Mouse (Mus musculus): ENCODE data around the gene Fkbp15. TPM values are rescaled to one million over a fixed set of nuclear protein-coding genes. Genes with fewer than 3 reads are reported as not detected.
A peak's percentile ranks its signal among the peaks of the same experiment; 100 is the strongest.

The Fkbp15 gene
- total and polyA plus RNA-seq, 2 experiments from 2014 or later, result 11.8 to 34.3 TPM

- no peak overlapping the region for H3K4me3 ChIP-seq (ENCODE audit: low read depth, low read length)
- H3K4me2 ChIP-seq (ENCODE audit: low read depth, low read length), result no peak overlapping the region
- no peaks in the 10 kb centered on the region for H3K36me3 ChIP-seq (replicated peaks; ENCODE audit: control insufficient read depth, insufficient read depth, low read length)
- no peaks in the 10 kb centered on the region for H3K4me1 ChIP-seq (ENCODE audit: control insufficient read depth, insufficient read depth)
- no peak for DNase-seq (ENCODE audit: low spot score)
- peak; percentile 39 for ATAC-seq (ENCODE audit: insufficient read depth, low read depth)
- H3K27me3 ChIP-seq (ENCODE audit: control insufficient read depth, insufficient read depth, low read length), result no peaks in the 10 kb centered on the region
- no peak overlapping the region for H3K9ac ChIP-seq (replicated peaks; ENCODE audit: low read depth, low read length)
- no peaks in the 10 kb centered on the region for H3K9me3 ChIP-seq (replicated peaks; ENCODE audit: control insufficient read depth, low read length)
- H3K27ac ChIP-seq (ENCODE audit: low read depth), result no peak overlapping the region
- 64% methylated on average over 10 of the region's 10 CpGs for WGBS
- TF ChIP-seq EP300 (IDR thresholded peaks at IDR 0.05; ENCODE audit: low read depth) (no peak), CTCF (IDR thresholded peaks at IDR 0.05; ENCODE audit: low read depth) (no peak)
These were observed 95.1 kb downstream of the Fkbp15 start for GRCm38 (mm10) chr4:62265154-62265836.

- no peak overlapping the region for H3K9ac ChIP-seq (replicated peaks; ENCODE audit: low read depth, low read length)
- no peak overlapping the region for H3K4me3 ChIP-seq (ENCODE audit: low read depth, low read length)
- no peaks in the 10 kb centered on the region for H3K9me3 ChIP-seq (replicated peaks; ENCODE audit: control insufficient read depth, low read length)
- WGBS, result 37% methylated on average over 7 of the region's 7 CpGs
- no peaks in the 10 kb centered on the region for H3K36me3 ChIP-seq (replicated peaks; ENCODE audit: control insufficient read depth, insufficient read depth, low read length)
- TF ChIP-seq EP300 (IDR thresholded peaks at IDR 0.05; ENCODE audit: low read depth) (no peak), CTCF (IDR thresholded peaks at IDR 0.05; ENCODE audit: low read depth) (peak; percentile 7; the same call in 1 of the 2 replicates)
- no peak for DNase-seq (ENCODE audit: low spot score)
- H3K27me3 ChIP-seq (ENCODE audit: control insufficient read depth, insufficient read depth, low read length), result no peaks in the 10 kb centered on the region
- H3K4me1 ChIP-seq (ENCODE audit: control insufficient read depth, insufficient read depth), result no peaks in the 10 kb centered on the region
- H3K4me2 ChIP-seq (ENCODE audit: low read depth, low read length), result no peak overlapping the region
- H3K27ac ChIP-seq (ENCODE audit: low read depth), result no peak overlapping the region
- no peak for ATAC-seq (ENCODE audit: insufficient read depth, low read depth)
These were observed 97.1 kb downstream of the Fkbp15 start for GRCm38 (mm10) chr4:62263133-62263844.

GRCm38 (mm10) chr4:62262276-62262675, 98.1 kb downstream of the Fkbp15 start, which contains the start of gene Slc31a2:
Gene Slc31a2 (plus strand): TSS chr4:62262562.
- no peak for ATAC-seq (ENCODE audit: insufficient read depth, low read depth)
- WGBS, result 36% methylated on average over 2 of the region's 2 CpGs
- TF ChIP-seq CTCF (IDR thresholded peaks at IDR 0.05; ENCODE audit: low read depth) (no peak), EP300 (IDR thresholded peaks at IDR 0.05; ENCODE audit: low read depth) (no peak)
- no peak within 1 kb of the TSS for H3K9ac ChIP-seq (replicated peaks; ENCODE audit: low read depth, low read length)
- no peaks in the 10 kb centered on the region for H3K27me3 ChIP-seq (ENCODE audit: control insufficient read depth, insufficient read depth, low read length)
- H3K4me2 ChIP-seq (ENCODE audit: low read depth, low read length), result no peak within 1 kb of the TSS
- no peak within 1 kb of the TSS for H3K4me3 ChIP-seq (ENCODE audit: low read depth, low read length)
- H3K36me3 ChIP-seq (replicated peaks; ENCODE audit: control insufficient read depth, insufficient read depth, low read length), result no peaks in the 10 kb centered on the region
- no peaks in the 10 kb centered on the region for H3K9me3 ChIP-seq (replicated peaks; ENCODE audit: control insufficient read depth, low read length)
- no peak for DNase-seq (ENCODE audit: low spot score)
- no peak within 1 kb of the TSS for H3K27ac ChIP-seq (ENCODE audit: low read depth)
- H3K4me1 ChIP-seq (ENCODE audit: control insufficient read depth, insufficient read depth), result no peaks in the 10 kb centered on the region

GRCm38 (mm10) chr4:62256931-62257330, 103.4 kb downstream of the Fkbp15 start:
- H3K4me3 ChIP-seq (ENCODE audit: low read depth, low read length), result no peak overlapping the region
- no peaks in the 10 kb centered on the region for H3K9me3 ChIP-seq (replicated peaks; ENCODE audit: control insufficient read depth, low read length)
- H3K4me2 ChIP-seq (ENCODE audit: low read depth, low read length), result no peak overlapping the region
- no peak overlapping the region for H3K9ac ChIP-seq (replicated peaks; ENCODE audit: low read depth, low read length)
- ATAC-seq (ENCODE audit: insufficient read depth, low read depth) (no peak), DNase-seq (ENCODE audit: low spot score) (peak; percentile 18)
- no peak for TF ChIP-seq CTCF (IDR thresholded peaks at IDR 0.05; ENCODE audit: low read depth)
- TF ChIP-seq EP300 (IDR thresholded peaks at IDR 0.05; ENCODE audit: low read depth), result no peak
- no peaks in the 10 kb centered on the region for H3K4me1 ChIP-seq (ENCODE audit: control insufficient read depth, insufficient read depth)
- WGBS, result 22% methylated on average over 8 of the region's 8 CpGs
- H3K27me3 ChIP-seq (ENCODE audit: control insufficient read depth, insufficient read depth, low read length), result no peaks in the 10 kb centered on the region
- no peaks in the 10 kb centered on the region for H3K36me3 ChIP-seq (replicated peaks; ENCODE audit: control insufficient read depth, insufficient read depth, low read length)
- H3K27ac ChIP-seq (ENCODE audit: low read depth), result no peak overlapping the region

- 46% methylated on average over 8 of the region's 8 CpGs for WGBS
- Histone ChIP-seq H3K27ac (ENCODE audit: low read depth) (no peak overlapping the region), H3K9me3 (replicated peaks; ENCODE audit: control insufficient read depth, low read length) (no peaks in the 10 kb centered on the region), H3K4me2 (ENCODE audit: low read depth, low read length) (no peak overlapping the region), H3K9ac (replicated peaks; ENCODE audit: low read depth, low read length) (no peak overlapping the region), H3K27me3 (ENCODE audit: control insufficient read depth, insufficient read depth, low read length) (no peaks in the 10 kb centered on the region), H3K4me1 (ENCODE audit: control insufficient read depth, insufficient read depth) (no peaks in the 10 kb centered on the region), H3K36me3 (replicated peaks; ENCODE audit: control insufficient read depth, insufficient read depth, low read length) (no peaks in the 10 kb centered on the region), H3K4me3 (ENCODE audit: low read depth, low read length) (no peak overlapping the region)
- DNase-seq (ENCODE audit: low spot score), result no peak
- no peak for ATAC-seq (ENCODE audit: insufficient read depth, low read depth)
- TF ChIP-seq EP300 (IDR thresholded peaks at IDR 0.05; ENCODE audit: low read depth) (no peak), CTCF (IDR thresholded peaks at IDR 0.05; ENCODE audit: low read depth) (no peak)
These were observed 105.8 kb downstream of the Fkbp15 start for GRCm38 (mm10) chr4:62254551-62254950.
